Mouse (Mus musculus) CH12F3 (cell line): ENCODE data around the gene Klf13.

Experiments used
- in situ Hi-C: fragments of 300-500 bp; cut with MboI; formaldehyde crosslinking; loops from 2 replicates; pipeline ENCODE4 v1.14.3; 2020; ENCODE audit warnings: low sequenced_read_pairs

Klf13 gene

DNA sequence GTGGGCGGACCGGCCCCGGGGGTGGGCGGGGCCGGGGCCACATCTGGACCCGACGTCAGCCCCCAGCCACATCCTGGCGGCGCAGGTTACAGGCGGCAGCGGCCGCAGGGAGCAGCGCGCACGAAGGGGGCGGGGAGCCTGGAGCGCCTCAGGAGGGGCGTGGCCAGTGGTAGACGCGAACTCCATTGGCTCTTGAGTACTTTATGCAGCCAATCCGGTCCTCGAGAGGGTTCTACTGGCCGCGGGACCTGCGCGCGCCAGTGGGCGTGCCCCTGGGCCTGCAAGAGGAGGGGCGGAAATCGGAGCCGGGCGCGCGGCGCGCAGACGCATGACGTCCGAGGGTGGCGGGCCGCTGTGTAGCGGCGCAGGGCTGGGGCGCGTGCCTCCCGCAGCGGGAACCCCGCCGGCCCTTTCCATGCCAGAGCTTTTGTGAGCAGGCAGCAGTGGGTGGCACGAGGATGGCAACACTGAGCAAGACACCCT lies at the start of gene Klf13:
Gene Klf13, minus strand, starts transcription at position 2 of the 483 bp plus-strand sequence.
- in situ Hi-C loops: no loop called here

- in situ Hi-C loops: no loop called here
Observed at GRCm38 (mm10) chr7:63988391-63988790, 49.7 kb upstream of the Klf13 start.

DNA sequence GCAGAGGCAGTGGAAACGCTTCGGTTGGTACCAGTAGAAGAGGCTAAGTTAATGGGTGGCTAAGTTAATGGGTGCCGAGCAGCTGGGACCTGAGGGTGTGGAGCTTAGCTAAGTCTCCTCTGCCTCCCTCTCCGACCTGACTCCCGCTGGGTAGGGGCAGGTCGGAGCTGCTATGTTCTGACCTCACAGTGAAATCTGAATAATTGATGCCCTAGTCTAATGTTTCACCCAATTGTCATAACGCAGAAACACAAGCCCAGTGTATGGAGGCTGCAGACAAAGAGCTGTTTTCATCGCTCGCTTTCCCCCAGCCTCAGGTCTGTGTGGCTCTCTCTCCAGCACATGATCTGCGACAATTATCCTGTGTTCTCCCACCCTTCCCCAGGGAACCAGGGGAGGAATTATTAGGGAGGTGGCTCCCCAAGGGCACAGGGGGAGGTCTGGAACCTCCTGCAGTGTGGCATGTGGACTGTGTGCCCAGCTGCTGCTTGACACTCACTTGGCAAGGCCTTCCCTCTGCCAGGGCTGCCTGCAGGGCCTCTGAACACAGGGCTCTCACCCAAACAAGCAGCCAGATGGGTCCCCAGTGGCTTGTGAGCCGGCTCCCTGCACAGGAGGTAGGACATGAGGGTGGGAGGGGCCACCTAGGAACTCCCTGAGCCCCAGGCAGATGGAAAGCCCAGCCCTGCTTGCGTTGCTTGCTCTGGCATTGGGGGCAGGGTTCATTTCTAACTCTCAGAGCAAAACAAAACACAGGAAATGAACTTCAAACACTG lies 47.9 kb upstream of the Klf13 start:
- in situ Hi-C loops: no loop called here

DNA sequence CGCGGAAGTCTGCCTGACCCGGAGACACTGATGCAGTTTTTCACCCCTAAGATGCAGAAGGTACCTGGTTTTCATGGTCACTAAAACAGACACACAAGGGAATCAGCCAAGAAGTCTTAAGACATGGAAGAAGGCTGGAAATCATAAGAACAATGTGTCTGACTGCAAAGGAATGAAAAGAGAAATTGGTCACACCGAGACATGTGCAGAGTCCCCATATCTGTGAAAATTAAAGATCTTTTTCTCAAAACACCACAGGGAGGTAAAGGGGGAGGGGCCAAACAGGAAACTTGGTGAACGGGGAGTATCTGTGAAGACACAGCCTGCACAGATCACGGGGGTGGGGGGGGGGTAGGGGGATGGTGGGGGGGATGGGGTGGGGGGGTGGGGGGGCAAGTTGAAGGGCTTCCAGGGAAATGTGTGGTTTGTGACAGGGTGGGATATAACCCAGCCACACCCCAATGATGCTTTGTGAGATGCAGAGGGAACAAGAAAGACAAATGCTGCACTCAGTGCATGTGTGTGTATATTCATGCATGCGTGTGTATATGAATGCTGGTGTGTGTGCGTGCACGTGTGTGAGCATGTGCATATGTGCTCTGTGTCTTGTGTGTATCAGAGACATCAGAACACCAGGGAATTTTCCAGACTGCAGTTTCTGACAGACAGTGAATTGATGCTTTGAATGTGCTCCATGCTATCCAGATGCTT lies 47.1 kb upstream of the Klf13 start:
- in situ Hi-C loops: no loop called here

DNA sequence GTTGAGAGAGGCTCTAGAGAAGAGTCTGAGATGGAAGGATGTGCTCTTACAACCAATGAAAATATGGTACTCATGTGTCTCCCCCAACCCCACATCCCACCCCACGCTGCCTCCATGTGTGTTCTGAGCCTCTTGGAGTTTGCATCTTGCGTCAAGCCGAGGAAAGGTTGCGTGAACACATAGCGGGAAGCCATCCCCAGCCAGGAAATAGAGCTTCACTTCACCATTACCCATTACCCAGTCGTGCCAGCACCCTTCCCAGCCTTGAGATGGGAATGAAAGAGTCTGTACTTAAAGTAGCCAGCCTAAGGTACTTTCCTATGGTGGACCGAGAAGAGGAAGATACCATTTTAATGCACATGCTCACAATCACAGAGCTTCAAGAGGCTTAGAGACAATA lies 46.6 kb upstream of the Klf13 start:
- in situ Hi-C loops: no loop called here

- in situ Hi-C loops: no loop called here
Observed at GRCm38 (mm10) chr7:63984329-63984728, 45.6 kb upstream of the Klf13 start.

DNA sequence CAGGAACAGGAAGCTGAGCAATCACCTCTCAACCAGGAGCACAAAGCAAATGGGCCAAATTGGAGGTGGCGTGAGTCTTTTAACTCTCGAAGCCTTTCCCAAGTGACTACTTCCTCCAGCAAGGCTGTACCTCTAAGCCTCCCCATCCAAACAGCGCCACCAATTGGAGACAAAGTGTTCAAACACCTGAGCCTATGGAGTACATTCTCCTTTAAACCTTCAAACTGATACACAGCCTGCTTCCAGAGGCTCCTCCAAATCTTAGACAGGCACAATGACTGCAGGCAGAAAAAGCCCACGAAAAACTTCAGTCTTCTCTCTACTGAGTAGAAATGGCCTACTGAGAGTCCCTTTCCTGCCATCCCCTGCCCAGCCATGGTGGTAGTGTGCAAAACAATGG lies 38.9 kb upstream of the Klf13 start:
- in situ Hi-C loops: no loop called here

- in situ Hi-C loops: no loop called here
Observed at GRCm38 (mm10) chr7:63970986-63971385, 32.3 kb upstream of the Klf13 start.

DNA sequence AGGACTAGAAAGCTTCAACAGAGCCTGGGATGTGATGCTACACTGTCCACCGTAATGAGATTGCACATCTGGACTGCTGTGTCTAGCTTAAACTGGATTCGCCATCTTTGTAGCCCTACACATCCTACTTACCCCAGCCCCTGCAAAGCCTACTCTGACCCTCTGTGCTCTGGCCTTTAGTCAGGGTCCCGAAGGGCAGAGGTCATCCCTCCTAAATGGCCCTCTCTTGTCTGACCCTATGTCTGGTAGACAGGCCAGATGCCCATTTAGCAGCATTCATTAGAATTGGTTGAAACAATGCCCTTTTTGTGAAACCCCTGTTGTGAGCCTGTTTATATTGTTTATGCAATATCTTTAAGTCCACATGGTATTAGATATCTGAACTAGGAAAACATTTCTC lies 31.2 kb upstream of the Klf13 start:
- in situ Hi-C loops: no loop called here

- in situ Hi-C loops: no loop called here
Observed at GRCm38 (mm10) chr7:63965635-63966418, 27.1 kb upstream of the Klf13 start.

DNA sequence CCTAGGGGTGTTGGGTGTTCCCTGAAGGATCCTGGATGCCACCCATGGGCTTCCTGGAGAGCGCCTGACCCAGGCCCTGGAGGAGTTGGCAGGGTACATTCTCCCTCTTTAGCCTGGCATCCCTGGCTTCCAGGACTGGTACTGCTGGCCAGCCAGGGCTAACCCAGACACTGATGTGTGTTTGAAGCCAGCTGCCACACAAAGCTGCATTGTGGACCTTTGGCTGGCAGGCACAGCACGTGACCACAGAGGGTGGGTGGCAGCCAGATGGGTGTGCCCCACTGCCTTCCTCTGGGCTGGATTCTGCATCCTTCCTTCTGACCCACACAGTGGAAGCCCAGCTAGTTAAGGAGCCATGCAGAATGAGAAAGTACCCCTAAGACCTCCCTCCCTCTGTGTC lies 26.4 kb upstream of the Klf13 start:
- in situ Hi-C loops: no loop called here

DNA sequence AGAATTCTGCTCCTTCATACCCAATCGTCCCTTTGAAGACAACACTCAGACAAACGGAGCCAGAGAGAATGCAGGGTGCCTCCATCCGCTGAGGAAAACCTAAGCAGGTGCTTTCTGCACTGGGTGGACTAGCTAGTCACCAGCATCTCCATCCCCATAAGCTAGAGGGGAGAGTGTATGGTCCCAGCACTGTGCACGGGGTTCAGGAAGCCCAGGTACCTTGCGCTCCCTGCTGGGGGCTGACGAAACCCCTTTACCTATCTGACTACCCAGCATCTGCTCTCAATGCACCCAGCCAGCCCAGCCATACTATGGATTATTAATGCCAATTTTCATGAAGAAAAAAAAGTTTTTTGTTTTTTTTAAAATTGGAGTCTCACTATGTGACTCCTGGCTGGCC lies 25.4 kb upstream of the Klf13 start:
- in situ Hi-C loops: no loop called here

- in situ Hi-C loops: no loop called here
Observed at GRCm38 (mm10) chr7:63963632-63964031, 24.9 kb upstream of the Klf13 start.

DNA sequence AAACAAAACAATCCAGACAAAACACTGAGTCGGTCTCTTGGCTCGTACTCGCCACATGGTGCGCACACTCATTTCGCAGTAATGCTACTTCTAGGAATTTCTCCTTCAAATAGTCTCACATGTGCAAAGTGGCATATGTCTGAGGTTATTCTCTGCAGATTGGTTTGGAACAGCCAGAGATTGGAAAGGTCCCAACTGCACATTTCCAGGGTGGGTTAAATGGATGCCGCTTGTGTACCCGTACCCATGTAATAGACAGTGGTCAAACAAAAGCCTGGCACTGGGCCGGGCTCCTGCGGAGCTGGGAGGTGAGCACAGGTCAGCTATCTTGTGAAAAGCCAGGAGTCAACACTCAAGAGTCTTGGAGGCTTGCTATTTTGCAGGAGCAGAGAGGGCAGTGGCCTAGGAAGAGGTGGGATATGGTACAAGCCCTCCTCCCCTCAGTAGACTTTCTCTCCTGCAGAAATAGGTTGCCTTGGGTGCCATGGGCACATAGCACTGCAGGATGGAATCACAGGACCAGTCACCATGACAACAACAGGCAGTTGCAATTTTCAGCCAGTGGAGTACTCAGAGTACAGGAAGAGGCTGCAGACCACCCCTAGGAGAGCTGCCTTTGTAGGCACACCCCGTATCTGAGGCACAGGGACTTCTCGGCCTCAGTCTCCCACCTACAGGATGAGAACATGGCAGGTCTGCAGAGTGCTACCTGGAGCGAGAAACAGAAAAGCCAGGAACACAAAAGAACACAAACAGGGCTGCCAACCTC lies 19.3 kb upstream of the Klf13 start:
- in situ Hi-C loops: no loop called here

DNA sequence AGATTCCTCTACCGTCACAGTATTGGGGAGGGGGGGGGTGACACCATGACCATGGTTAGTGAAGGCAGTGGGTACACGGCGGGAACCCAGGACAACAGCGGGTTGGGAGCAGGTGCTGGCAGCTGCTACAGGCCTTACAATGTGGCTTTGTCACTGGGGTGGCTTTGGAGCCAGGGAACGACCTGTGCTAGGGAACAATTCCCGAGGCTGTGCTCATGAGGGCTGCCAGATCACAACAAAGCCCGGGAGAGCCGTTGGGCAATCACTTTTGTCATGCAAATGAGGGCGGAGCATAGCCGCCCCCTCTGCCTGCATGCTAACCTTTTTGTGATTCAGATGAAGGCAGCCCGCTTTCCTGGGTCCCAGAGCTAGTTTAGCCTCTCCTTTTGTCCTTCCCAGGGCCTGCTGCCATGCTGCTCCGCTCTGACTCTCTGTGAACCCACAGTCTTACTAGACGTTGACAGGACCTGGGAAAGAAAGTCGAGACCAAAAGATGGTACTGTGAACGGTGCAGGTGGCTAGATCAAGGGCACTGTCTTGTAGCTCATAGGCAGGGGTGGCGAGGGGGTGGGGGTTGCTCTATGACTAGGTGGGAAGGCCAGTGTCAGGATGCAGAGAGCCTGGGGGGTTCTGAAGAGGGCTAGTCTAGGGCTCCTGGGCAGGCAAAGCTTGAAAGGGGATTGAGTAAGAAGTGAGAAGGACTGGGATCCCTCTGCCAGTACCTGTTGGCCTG lies 18.4 kb upstream of the Klf13 start:
- in situ Hi-C loops: no loop called here

- in situ Hi-C loops: no loop called here
Observed at GRCm38 (mm10) chr7:63956138-63956823, 17.6 kb upstream of the Klf13 start.

GRCm38 (mm10) chr7:63955440-63955839 lies 16.7 kb upstream of the Klf13 start:
- in situ Hi-C loops: no loop called here

- in situ Hi-C loops: no loop called here
Observed at GRCm38 (mm10) chr7:63952077-63952898, 13.6 kb upstream of the Klf13 start.
